Mouse (Mus musculus) limb, embryonic 15.5 days (tissue): Measurements from ENCODE around the gene Zfp709. TPM values are rescaled to one million over a fixed set of nuclear protein-coding genes. Genes with fewer than 3 reads are reported as not detected.
"Not testable (repeated sequence)": the region's sequence is repeated elsewhere in the genome, so short reads cannot be mapped to it uniquely, and the experiment has no call there.

Source experiments
- ATAC-seq: fragments of 200-750 bp; cut with Nextera tagmentation; 2 replicates; pipeline ENCODE4 v1.8.0; 2017; ENCODE audit warnings: low read depth, moderate TSS enrichment; ENCODE audit not compliant: insufficient number of reproducible peaks, low FRiP score, low TSS enrichment
- H3K27ac ChIP-seq: fragments of 300-500 bp; sonication (generic); 2 replicates; pipeline ENCODE4 v1.5.1; 2015; ENCODE audit warnings: moderate library complexity, mild to moderate bottlenecking, inconsistent platforms
- H3K27me3 ChIP-seq: fragments of 300-500 bp; sonication (generic); 2 replicates; pipeline ENCODE4 v1.6.1; 2015; ENCODE audit warnings: inconsistent platforms
- H3K36me3 ChIP-seq: fragments of 300-500 bp; sonication (generic); 2 replicates; pipeline ENCODE4 v1.6.1; 2015; ENCODE audit warnings: inconsistent platforms
- H3K4me1 ChIP-seq: fragments of 300-500 bp; sonication (generic); 2 replicates; pipeline ENCODE4 v1.6.1; 2015; ENCODE audit warnings: inconsistent platforms
- H3K4me2 ChIP-seq: fragments of 300-500 bp; sonication (generic); 2 replicates; pipeline ENCODE4 v1.6.1; 2015; ENCODE audit warnings: mild to moderate bottlenecking, inconsistent platforms
- H3K4me3 ChIP-seq: fragments of 300-500 bp; sonication (generic); 2 replicates; pipeline ENCODE4 v1.5.1; 2015; ENCODE audit warnings: mild to moderate bottlenecking, inconsistent platforms
- H3K9ac ChIP-seq: fragments of 300-500 bp; sonication (generic); 2 replicates; pipeline ENCODE4 v1.6.1; 2015; ENCODE audit warnings: inconsistent platforms
- H3K9me3 ChIP-seq: fragments of 300-500 bp; sonication (generic); 2 replicates; pipeline ENCODE4 v1.6.1; 2016; ENCODE audit warnings: inconsistent platforms
- WGBS: fragments of 180-500 bp; shearing (Covaris S2); methylation state at CpG from one replicate; pipeline ENCODE4 v1.1.7; 2015; 5-methylcytosine and 5-hydroxymethylcytosine counted together
- polyA plus RNA-seq: library from polyadenylated mRNA; unstranded; fragments of >200 nt; fragmentation: Nextera tagmentation; extraction: Ambion mirVana; gene quantifications from 2 replicates; pipeline ENCODE4 v1.2.1, GENCODE M21; 2015

Gene Zfp709
- polyA plus RNA-seq: 6.0 and 6.9 TPM in 2 replicates

DNA sequence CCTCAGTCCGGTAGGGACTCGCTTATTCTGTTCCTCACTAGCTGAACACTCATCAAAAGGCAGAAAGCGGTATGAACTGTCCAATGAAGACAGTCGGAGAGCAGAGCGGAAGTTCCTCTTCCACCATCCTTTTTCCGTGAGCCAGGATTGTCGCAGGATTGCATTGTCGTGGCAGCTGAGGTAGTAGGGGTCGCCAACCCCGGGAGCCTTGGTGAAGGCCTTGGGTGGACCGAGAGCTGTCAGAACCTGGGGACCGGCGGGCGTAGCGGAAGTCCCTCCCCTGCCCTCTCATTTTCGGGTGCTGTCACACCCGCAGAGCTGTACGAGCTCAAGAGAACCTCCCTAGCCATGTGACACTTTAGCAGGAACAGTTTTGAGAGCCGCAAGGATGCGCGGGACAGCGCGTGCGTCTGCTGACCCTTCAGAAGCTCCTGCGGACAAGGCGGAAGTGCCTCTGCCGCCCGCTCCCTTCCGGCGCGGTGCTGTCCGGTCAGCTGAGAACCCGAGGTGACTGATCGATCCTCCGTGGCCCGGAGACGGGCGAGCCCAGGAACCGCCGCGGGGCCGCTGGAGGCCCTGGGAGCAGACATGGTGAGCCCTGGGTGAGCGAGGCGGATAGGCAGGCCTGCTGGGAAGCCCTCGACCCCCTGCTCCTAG is at the start of gene Zfp709:
TSS of gene Zfp709 (plus strand) at position 402 of the 657 bp plus-strand sequence.
- Histone ChIP-seq H3K4me3 (peak within 1 kb of the TSS; percentile 67), H3K4me1 (peaks cover 6% of the 10 kb centered on the region; the same call in 1 of the 2 replicates), H3K9ac (peak within 1 kb of the TSS; percentile 86), H3K27ac (peak within 1 kb of the TSS; percentile 79), H3K4me2 (peak within 1 kb of the TSS; percentile 87), H3K36me3 (peaks cover 16% of the 10 kb centered on the region), H3K9me3 (peaks cover 6% of the 10 kb centered on the region; the same call in 1 of the 2 replicates), H3K27me3 (no peaks in the 10 kb centered on the region)
- 5% methylated on average over 45 of the region's 45 CpGs for WGBS
- ATAC-seq: peak; percentile 78

DNA sequence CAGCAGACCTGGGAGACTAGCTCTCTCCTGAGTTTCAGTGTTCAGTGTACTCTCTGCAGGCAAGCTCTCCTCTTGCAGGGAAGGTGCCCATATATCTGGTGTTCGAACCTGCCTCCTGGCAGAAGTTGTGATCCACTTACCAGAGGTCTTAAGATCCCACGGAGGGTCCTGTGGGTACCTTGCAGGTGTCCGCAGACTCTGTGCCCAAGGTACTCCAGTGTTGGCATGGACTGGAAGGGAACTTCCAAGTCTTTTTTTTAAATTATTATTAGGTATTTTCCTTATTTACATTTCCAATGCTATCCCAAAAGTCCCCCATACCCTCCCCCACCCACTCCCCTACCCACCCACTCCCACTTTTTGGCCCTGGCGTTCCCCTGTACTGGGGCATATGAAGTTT is 43.6 kb upstream of the Zfp709 start:
- not testable (repeated sequence) for ATAC-seq, H3K4me1 ChIP-seq, H3K4me2 ChIP-seq, H3K4me3 ChIP-seq, H3K27me3 ChIP-seq, H3K27ac ChIP-seq, H3K9ac ChIP-seq, H3K36me3 ChIP-seq, H3K9me3 ChIP-seq
- 77% methylated on average over 4 of the region's 4 CpGs for WGBS

GRCm38 (mm10) chr8:71841201-71841817 is 40.5 kb upstream of the Zfp709 start:
- H3K9me3 ChIP-seq, H3K27me3 ChIP-seq, H3K4me2 ChIP-seq, H3K4me3 ChIP-seq, H3K36me3 ChIP-seq, H3K27ac ChIP-seq, H3K4me1 ChIP-seq, H3K9ac ChIP-seq, ATAC-seq: not testable (repeated sequence)
- WGBS: 86% methylated on average over 3 of the region's 3 CpGs

DNA sequence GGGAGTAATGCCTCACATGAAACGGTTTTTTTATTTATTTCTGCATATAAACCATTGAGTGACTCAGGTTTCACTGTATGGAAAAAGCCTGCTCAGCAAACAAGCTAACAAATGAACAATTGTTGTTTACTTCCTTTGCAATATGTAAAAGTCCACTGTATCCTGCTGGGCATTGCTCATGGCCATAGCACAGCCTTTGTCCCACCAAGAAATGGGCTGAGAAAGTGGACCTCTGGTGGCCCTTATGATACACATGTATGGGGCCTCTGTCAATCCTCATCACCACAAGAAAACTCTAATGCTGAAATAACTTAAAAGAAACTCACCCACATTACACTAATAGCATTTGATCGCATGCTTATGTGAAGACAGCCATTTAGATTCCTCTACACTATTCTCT is 39.3 kb upstream of the Zfp709 start:
- H3K36me3 ChIP-seq, H3K27me3 ChIP-seq, H3K27ac ChIP-seq, ATAC-seq, H3K9ac ChIP-seq, H3K9me3 ChIP-seq, H3K4me1 ChIP-seq, H3K4me2 ChIP-seq, H3K4me3 ChIP-seq: not testable (repeated sequence)
- 66% methylated on average over 2 of the region's 2 CpGs for WGBS

- WGBS: 80% methylated on average over 1 of the region's 1 CpGs
- H3K9me3 ChIP-seq, H3K4me3 ChIP-seq, H3K9ac ChIP-seq, H3K36me3 ChIP-seq, H3K4me2 ChIP-seq, H3K4me1 ChIP-seq, H3K27ac ChIP-seq, H3K27me3 ChIP-seq, ATAC-seq: not testable (repeated sequence)
Measured at GRCm38 (mm10) chr8:71844453-71844852, 37.4 kb upstream of the Zfp709 start.

DNA sequence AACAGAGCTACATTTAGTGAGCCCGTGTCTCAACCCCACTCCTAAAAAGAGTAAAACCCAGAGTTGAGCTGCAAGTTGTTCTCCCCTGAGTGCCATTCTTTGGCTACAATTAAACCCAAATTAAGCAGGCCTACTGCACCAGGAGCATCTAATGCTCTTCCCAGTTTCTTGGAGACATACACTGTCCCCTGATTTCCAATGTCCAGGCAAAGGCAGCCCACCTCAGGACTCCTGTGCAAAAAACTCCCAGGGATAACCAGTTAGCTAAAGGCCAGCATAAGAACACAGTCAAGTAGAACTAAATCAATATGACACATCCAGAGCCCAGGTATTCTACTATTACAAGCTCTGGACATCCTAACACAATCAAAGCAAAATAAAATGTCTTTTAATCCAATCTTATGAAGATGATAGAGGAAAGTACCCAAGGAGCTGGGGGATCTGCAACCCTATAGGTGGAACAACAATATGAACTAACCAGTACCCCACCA is 35.8 kb upstream of the Zfp709 start:
- H3K4me2 ChIP-seq, H3K4me1 ChIP-seq, H3K27ac ChIP-seq, H3K9me3 ChIP-seq, H3K4me3 ChIP-seq, H3K36me3 ChIP-seq, H3K27me3 ChIP-seq, H3K9ac ChIP-seq: not testable (repeated sequence)
- 0 out of 2 replicates have a peak, but pooled peaks have one; percentile 58 for ATAC-seq
- 84% methylated on average over 1 of the region's 1 CpGs for WGBS

GRCm38 (mm10) chr8:71846745-71847144 is 35.1 kb upstream of the Zfp709 start:
- ATAC-seq, H3K9ac ChIP-seq, H3K36me3 ChIP-seq, H3K4me1 ChIP-seq, H3K27ac ChIP-seq, H3K27me3 ChIP-seq, H3K4me2 ChIP-seq, H3K9me3 ChIP-seq, H3K4me3 ChIP-seq: not testable (repeated sequence)
- WGBS: 90% methylated on average over 2 of the region's 2 CpGs

DNA sequence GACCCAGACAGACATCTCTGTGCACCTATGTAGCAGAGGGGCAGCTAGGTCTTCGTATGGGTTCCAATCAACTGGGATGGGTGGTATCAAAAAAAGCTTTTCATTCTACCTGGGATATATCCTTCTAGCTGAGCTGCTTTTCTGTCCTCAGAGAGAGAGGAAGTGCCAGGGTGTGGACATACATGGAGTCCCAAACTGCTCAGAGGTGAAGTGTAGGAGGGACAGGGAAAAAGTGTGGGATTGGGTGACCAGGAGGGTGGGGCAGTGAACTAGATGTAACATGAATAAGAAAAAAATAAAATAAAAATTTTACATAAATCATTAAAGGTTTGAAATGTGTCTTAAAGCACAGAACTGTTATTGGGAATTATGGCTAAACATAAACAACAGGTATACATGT is 30.8 kb upstream of the Zfp709 start:
- H3K4me2 ChIP-seq, H3K9ac ChIP-seq, H3K27ac ChIP-seq, H3K4me3 ChIP-seq, H3K4me1 ChIP-seq, H3K9me3 ChIP-seq, H3K36me3 ChIP-seq, H3K27me3 ChIP-seq, ATAC-seq: not testable (repeated sequence)
- 79% methylated on average over 1 of the region's 1 CpGs for WGBS

GRCm38 (mm10) chr8:71853360-71853759 is 28.5 kb upstream of the Zfp709 start:
- H3K36me3 ChIP-seq, H3K9ac ChIP-seq, H3K4me2 ChIP-seq, H3K27me3 ChIP-seq, H3K4me1 ChIP-seq, H3K4me3 ChIP-seq, ATAC-seq, H3K27ac ChIP-seq, H3K9me3 ChIP-seq: not testable (repeated sequence)

GRCm38 (mm10) chr8:71856630-71857328 is 25.0 kb upstream of the Zfp709 start:
- not testable (repeated sequence) for H3K4me3 ChIP-seq, H3K27ac ChIP-seq, H3K36me3 ChIP-seq, H3K4me1 ChIP-seq, H3K9me3 ChIP-seq, H3K27me3 ChIP-seq, H3K9ac ChIP-seq, H3K4me2 ChIP-seq
- ATAC-seq: peak; percentile 61; the same call in 1 of the 2 replicates
- 78% methylated on average over 9 of the region's 10 CpGs for WGBS

DNA sequence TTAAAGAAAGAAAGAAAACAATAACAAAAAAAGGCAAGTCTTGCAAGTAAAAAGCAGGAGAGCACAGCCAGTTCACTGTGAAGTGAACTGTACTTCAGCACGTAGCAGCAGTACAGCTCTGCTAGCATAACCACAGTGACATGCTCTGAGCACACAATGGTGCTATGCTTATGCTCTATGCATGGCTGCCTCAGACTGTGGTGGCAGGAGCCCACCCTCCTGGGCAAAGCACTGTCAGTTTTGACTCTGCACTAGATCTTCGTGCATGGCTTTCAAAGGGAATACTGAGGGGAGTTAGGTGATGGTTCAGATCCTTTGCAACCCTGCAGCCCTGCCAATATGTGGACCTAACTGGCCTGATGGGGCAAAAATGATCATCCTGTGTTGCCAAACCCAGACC is 24.5 kb upstream of the Zfp709 start:
- not testable (repeated sequence) for H3K27ac ChIP-seq, H3K27me3 ChIP-seq, H3K9me3 ChIP-seq, H3K4me1 ChIP-seq, H3K36me3 ChIP-seq, H3K4me3 ChIP-seq, H3K4me2 ChIP-seq, H3K9ac ChIP-seq
- 0 out of 2 replicates have a peak, but pooled peaks have one; percentile 61 for ATAC-seq
- 80% methylated on average over 2 of the region's 2 CpGs for WGBS

DNA sequence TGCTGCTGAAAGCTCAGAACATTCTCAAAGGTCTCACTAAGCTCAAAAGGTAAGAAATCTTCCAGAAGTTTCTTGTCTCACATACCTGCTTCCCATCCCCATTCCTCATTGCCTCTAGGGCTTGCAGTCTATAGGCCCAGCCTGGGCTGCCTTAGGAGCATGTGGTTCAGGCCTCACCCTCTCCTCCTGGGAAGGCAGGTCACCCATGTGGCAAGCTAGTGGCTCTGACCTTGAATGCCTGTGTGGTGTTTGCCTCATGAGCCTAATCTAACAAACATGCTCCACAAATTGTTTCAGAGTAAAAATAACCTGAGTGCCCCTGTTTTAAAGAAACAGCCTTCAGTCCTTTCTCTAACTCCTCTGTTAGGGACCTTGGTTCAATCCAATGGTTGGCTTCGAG is 20.3 kb upstream of the Zfp709 start:
- H3K27ac ChIP-seq, H3K4me1 ChIP-seq, H3K27me3 ChIP-seq, ATAC-seq, H3K36me3 ChIP-seq, H3K4me2 ChIP-seq, H3K9me3 ChIP-seq, H3K9ac ChIP-seq, H3K4me3 ChIP-seq: not testable (repeated sequence)
- 79% methylated on average over 1 of the region's 1 CpGs for WGBS
